Mouse (Mus musculus) granulocyte monocyte progenitor cell, adult 5-6 weeks (primary cell): Measurements from ENCODE around the gene Pigk. TPM values are rescaled to one million over a fixed set of nuclear protein-coding genes. Genes with fewer than 3 reads are reported as not detected.
A peak's percentile ranks its signal among the peaks of the same experiment; 100 is the strongest.

Source experiments
- ATAC-seq: replicated peaks from 2 replicates; pipeline ENCODE4 v1.8.0; 2016; ENCODE audit warnings: mild to moderate bottlenecking, moderate TSS enrichment, inconsistent platforms; ENCODE audit not compliant: poor library complexity, severe bottlenecking
- total RNA-seq, 2 experiments: library from RNA; stranded (forward) in 1 of 2; stranded (reverse) in 1 of 2; fragments of 200-712, 200-1000 nt in 1 of 2; fragments of >200 nt in 1 of 2; fragmentation: Nextera tagmentation in 1 of 2; gene quantifications; 2 replicates each; pipeline ENCODE4 v1.2.3; 2014 to 2017

The Pigk gene
- total RNA-seq, 2 experiments from 2014 or later = 22.2 to 56.7 TPM

- ATAC-seq = no peak
Observed at GRCm38 (mm10) chr3:152883556-152883955, 169.7 kb downstream of the Pigk start.

- no peak for ATAC-seq
Observed at GRCm38 (mm10) chr3:152886749-152887148, 172.8 kb downstream of the Pigk start.

- no peak for ATAC-seq
Observed at GRCm38 (mm10) chr3:152888116-152888515, 174.2 kb downstream of the Pigk start.

GRCm38 (mm10) chr3:152894935-152895334 lies 181.0 kb downstream of the Pigk start:
- peak; percentile 100 for ATAC-seq

- ATAC-seq = no peak
Observed at GRCm38 (mm10) chr3:152896111-152896510, 182.2 kb downstream of the Pigk start.

- ATAC-seq = no peak
Observed at GRCm38 (mm10) chr3:152897196-152897595, 183.3 kb downstream of the Pigk start.

- ATAC-seq = no peak
Observed at GRCm38 (mm10) chr3:152898906-152899305, 185.0 kb downstream of the Pigk start.

- ATAC-seq = no peak
Observed at GRCm38 (mm10) chr3:152905026-152905425, 191.1 kb downstream of the Pigk start.

- ATAC-seq = peak; percentile 96
Observed at GRCm38 (mm10) chr3:152905800-152906199, 191.9 kb downstream of the Pigk start.

GRCm38 (mm10) chr3:152907087-152907486 lies 193.2 kb downstream of the Pigk start:
- ATAC-seq = no peak

- no peak for ATAC-seq
Observed at GRCm38 (mm10) chr3:152907683-152908082, 193.8 kb downstream of the Pigk start.

- no peak for ATAC-seq
Observed at GRCm38 (mm10) chr3:152911578-152911977, 197.7 kb downstream of the Pigk start.

GRCm38 (mm10) chr3:152912216-152913101 lies 198.6 kb downstream of the Pigk start:
- peak; percentile 91 for ATAC-seq

- ATAC-seq = peak; percentile 7; the same call in 1 of the 2 replicates
Observed at GRCm38 (mm10) chr3:152913150-152913549, 199.2 kb downstream of the Pigk start.

- ATAC-seq = no peak
Observed at GRCm38 (mm10) chr3:152913625-152914024, 199.7 kb downstream of the Pigk start.

- ATAC-seq = no peak
Observed at GRCm38 (mm10) chr3:152914376-152914775, 200.5 kb downstream of the Pigk start.

GRCm38 (mm10) chr3:152917579-152917978 lies 203.7 kb downstream of the Pigk start:
- ATAC-seq = no peak; the same call in 1 of the 2 replicates

- no peak for ATAC-seq
Observed at GRCm38 (mm10) chr3:152919101-152919500, 205.2 kb downstream of the Pigk start.

- peak; percentile 82 for ATAC-seq
Observed at GRCm38 (mm10) chr3:152920365-152920764, 206.5 kb downstream of the Pigk start.

GRCm38 (mm10) chr3:152923530-152923929 lies 209.6 kb downstream of the Pigk start:
- ATAC-seq = no peak

GRCm38 (mm10) chr3:152925364-152925763 lies 211.5 kb downstream of the Pigk start:
- no peak for ATAC-seq

- ATAC-seq = no peak
Observed at GRCm38 (mm10) chr3:152926166-152926565, 212.3 kb downstream of the Pigk start.
